In the genomic region with DNA sequence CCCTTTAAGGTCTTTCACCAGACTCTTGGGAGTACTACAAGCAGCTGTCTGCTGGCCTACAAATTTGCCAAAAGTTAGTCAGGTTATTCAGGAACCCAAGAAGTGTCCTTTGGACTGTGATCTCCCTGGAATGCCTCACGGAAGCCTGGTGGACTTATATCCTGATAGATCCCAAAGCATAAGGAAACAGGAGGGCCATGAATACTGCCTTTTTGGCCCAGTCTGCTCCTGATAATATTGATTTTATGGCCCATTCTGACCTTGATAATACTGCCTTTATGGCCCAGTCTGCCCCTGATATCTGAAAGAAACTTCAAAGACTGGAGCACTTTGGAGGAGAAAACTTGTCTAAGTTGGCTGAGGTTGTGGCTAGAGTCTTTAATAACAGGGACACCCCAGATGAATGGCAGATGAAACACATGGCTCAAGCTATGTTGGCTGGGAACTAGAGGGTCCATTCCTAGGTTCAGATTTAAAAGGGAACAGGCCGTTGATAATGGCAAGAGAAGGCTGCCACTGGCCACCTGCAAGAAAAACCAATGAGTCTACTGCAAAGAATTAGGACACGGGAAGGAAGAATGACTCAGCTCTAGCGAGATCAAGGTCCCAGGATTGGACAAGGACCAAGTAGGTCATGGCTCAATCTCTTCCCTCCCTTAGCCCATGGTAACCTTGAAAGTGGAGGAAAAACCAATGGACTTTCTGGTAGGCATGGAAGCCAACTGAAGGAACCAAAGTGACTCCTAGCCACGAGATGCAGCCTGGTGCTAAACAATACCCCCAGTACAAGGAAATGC, we compare ENCODE assay signal across 17 mouse cellular contexts. TPM values are rescaled to one million over a fixed set of nuclear protein-coding genes. Genes with fewer than 3 reads are reported as not detected.
A peak's percentile ranks its signal among the peaks of the same experiment; 100 is the strongest.
DNase-seq lines count a peak whose midpoint lies in the region; ATAC-seq lines count a peak whose summit lies in the region.
"Had no signal": no experiment of that assay in that cellular context is flagged by ENCODE, and none has a peak within 500 bp of the region (broad histone marks: within the 10 kb centered on the region; RNA-seq: fewer than 3 reads in every experiment).

No protein-coding gene starts in this region.

- no peak overlapping the region for H3K4me3 ChIP-seq in hindbrain, embryonic 11.5 days (ENCODE audit: low read depth, low read length)
- H3K4me3 ChIP-seq: heart, embryonic 13.5 days; midbrain, embryonic 10.5 days had no signal

- no peaks in the 10 kb centered on the region for H3K4me1 ChIP-seq in hindbrain, embryonic 11.5 days (replicated peaks; ENCODE audit: control insufficient read depth, insufficient read depth, low read length)
- H3K4me1 ChIP-seq: heart, embryonic 13.5 days; midbrain, embryonic 10.5 days had no signal

- no peaks in the 10 kb centered on the region for H3K27me3 ChIP-seq in hindbrain, embryonic 11.5 days (ENCODE audit: control insufficient read depth, insufficient read depth, low read length)
- H3K27me3 ChIP-seq: heart, embryonic 13.5 days had no signal

- WGBS in hindbrain, embryonic 11.5 days: 92% methylated on average over 5 of the region's 5 CpGs

- H3K36me3 ChIP-seq in hindbrain, embryonic 11.5 days (ENCODE audit: control insufficient read depth, insufficient read depth, low read length): no peaks in the 10 kb centered on the region
- H3K36me3 ChIP-seq: heart, embryonic 13.5 days; midbrain, embryonic 10.5 days had no signal

- H3K4me2 ChIP-seq in hindbrain, embryonic 11.5 days (replicated peaks; ENCODE audit: low read depth, low read length): no peak overlapping the region
- H3K4me2 ChIP-seq: heart, embryonic 13.5 days had no signal

- no peaks in the 10 kb centered on the region for H3K9me3 ChIP-seq in hindbrain, embryonic 11.5 days (ENCODE audit: control insufficient read depth, low read length)
- H3K9me3 ChIP-seq: heart, embryonic 13.5 days had no signal

- peak; percentile 57 for DNase-seq in heart, adult 8-10 months (ENCODE audit: low spot score)
- no peak for DNase-seq in heart, postnatal 4 days
- peak; percentile 10 for DNase-seq in ovary, postnatal 36 days (ENCODE audit: low spot score)
- DNase-seq in ovary, postnatal 14 days (ENCODE audit: low spot score): no peak
- peak; percentile 28 for DNase-seq in brain, adult 2 months (ENCODE audit: low read depth, low spot score)
- no peak for DNase-seq in thymus, postnatal 25 days
- DNase-seq in hindbrain, embryonic 11.5 days (ENCODE audit: low spot score): no peak
- DNase-seq: layer of hippocampus, postnatal 36 days; retina, postnatal 1 day had no signal

- ATAC-seq in inflammation-experienced regulatory T-cells, adult 6 months: no peak
- no peak for ATAC-seq in hindbrain, embryonic 11.5 days (ENCODE audit: low FRiP score)
- ATAC-seq: forebrain, embryonic 16.5 days had no signal

- no peak overlapping the region for H3K9ac ChIP-seq in hindbrain, embryonic 11.5 days (ENCODE audit: low read depth, low read length)
- H3K9ac ChIP-seq: heart, embryonic 13.5 days had no signal

- no peak overlapping the region for H3K27ac ChIP-seq in hindbrain, embryonic 11.5 days (ENCODE audit: low read depth, low read length)
- H3K27ac ChIP-seq: heart, embryonic 13.5 days; midbrain, embryonic 10.5 days had no signal

RNA-seq across cellular contexts. Expression of a gene that starts 21.4 kb away (rescaled TPM):
- total RNA-seq in heart, adult 8-10 months (2022): not detected
- not detected for total RNA-seq in heart, postnatal 4 days (2021)
- 10 to 100 TPM in 2 of 3 experiments, 1 to 10 TPM in 1; 9.0 to 17.1 (median 13.5) TPM for polyA plus RNA-seq in inflammation-experienced regulatory T-cells, adult 6 months (2017; shearing (Covaris generic))
- polyA plus RNA-seq in hindbrain, embryonic 11.5 days (2014; fragmentation: Nextera tagmentation; extraction: Ambion mirVana): not detected in 2 replicates
- total RNA-seq: common myeloid progenitor, adult 5-6 weeks; layer of hippocampus, postnatal 36 days had no signal
- polyA plus RNA-seq: forebrain, embryonic 16.5 days; heart, embryonic 13.5 days; limb, embryonic 14.5 days; lung, embryonic 16.5 days; midbrain, embryonic 10.5 days; thymus, postnatal 0 days had no signal

Comparison
In these comparisons a context has a peak if more than half of its experiments do, and no peak if none do; other contexts are left out.
1. DNase-seq: peak in heart, adult 8-10 months (single experiment), ovary, postnatal 36 days (single experiment) and brain, adult 2 months (single experiment); none in heart, postnatal 4 days (single experiment), ovary, postnatal 14 days (single experiment), thymus, postnatal 25 days (single experiment) and hindbrain, embryonic 11.5 days (single experiment).